Mouse (Mus musculus): ENCODE results near the gene Prok1.

- no peak for TF ChIP-seq GATA1 (IDR thresholded peaks at IDR 0.05; ENCODE audit: borderline replicate concordance, low read length)
- TF ChIP-seq CTCF (IDR thresholded peaks at IDR 0.05; ENCODE audit: low read depth, low read length): no peak
- no peak for TF ChIP-seq TAL1 (conservative IDR thresholded peaks at IDR 0.05; ENCODE audit: low read depth, low read length)
- TF ChIP-seq POLR2AphosphoS5 (IDR thresholded peaks at IDR 0.05; ENCODE audit: insufficient replicate concordance, low read depth, low read length): no peak
These were observed 27.4 kb upstream of the Prok1 start for GRCm38 (mm10) chr3:107266814-107267345.

All from G1E (cell line).